Mouse (Mus musculus) C2C12 (cell line): ENCODE measurements around the gene Ireb2. TPM values are rescaled to one million over a fixed set of nuclear protein-coding genes. Genes with fewer than 3 reads are reported as not detected.
A peak's percentile ranks its signal among the peaks of the same experiment; 100 is the strongest.

Experiments
- H3K27me3 ChIP-seq: one replicate; pipeline ENCODE4 v1.6.1; 2011; ENCODE audit not compliant: control insufficient read depth, insufficient read depth, insufficient read length
- H3K36me3 ChIP-seq: one replicate; pipeline ENCODE4 v1.6.1; 2011; ENCODE audit not compliant: control insufficient read depth, insufficient read depth
- H3K4me3 ChIP-seq: one replicate; pipeline ENCODE4 v1.5.1; 2011; ENCODE audit warnings: mild to moderate bottlenecking, control low read depth; ENCODE audit not compliant: poor library complexity, insufficient read depth, severe bottlenecking
- H3K79me2 ChIP-seq: one replicate; pipeline ENCODE4 v1.6.1; 2011; ENCODE audit not compliant: control insufficient read depth, insufficient read depth
- H3K79me3 ChIP-seq: one replicate; pipeline ENCODE4 v1.6.1; 2011; ENCODE audit warnings: low read depth, control low read depth
- H3ac ChIP-seq: one replicate; pipeline ENCODE3; 2011; ENCODE audit warnings: low read depth; ENCODE audit not compliant: control insufficient read depth, insufficient read length
- CEBPB ChIP-seq: IDR thresholded peaks from one replicate; pipeline ENCODE4 v1.6.1; 2011; ENCODE audit warnings: low read depth, mild to moderate bottlenecking, control low read depth, moderate library complexity
- CTCF ChIP-seq: IDR thresholded peaks from one replicate; pipeline ENCODE4 v1.5.1; 2011; ENCODE audit not compliant: control insufficient read depth, insufficient read depth, insufficient read length
- FOSL1 ChIP-seq: IDR thresholded peaks from one replicate; pipeline ENCODE4 v1.8.0; 2011; ENCODE audit warnings: mild to moderate bottlenecking, low read length; ENCODE audit not compliant: poor library complexity, insufficient read depth, severe bottlenecking
- MAX ChIP-seq: IDR thresholded peaks from one replicate; pipeline ENCODE4 v1.6.1; 2011; ENCODE audit warnings: mild to moderate bottlenecking, control low read depth
- MYOD1 ChIP-seq: IDR thresholded peaks from one replicate; pipeline ENCODE4 v1.6.1; 2011; ENCODE audit warnings: low read depth; ENCODE audit not compliant: control insufficient read depth, insufficient read length
- MYOG ChIP-seq: IDR thresholded peaks from one replicate; pipeline ENCODE4 v1.6.1; 2011; ENCODE audit not compliant: control insufficient read depth, insufficient read length; ENCODE audit errors: extremely low read depth
- USF1 ChIP-seq: IDR thresholded peaks from one replicate; pipeline ENCODE4 v1.6.1; 2011; ENCODE audit warnings: low read depth, mild to moderate bottlenecking, control low read depth, moderate library complexity
- long read RNA-seq, 2 experiments: library from polyadenylated mRNA; unstranded; transcript quantifications; one replicate each; pipeline ENCODE4 v2.0.0; 2019 to 2020
- polyA plus RNA-seq: library from polyadenylated mRNA; unstranded; fragments of >200 nt; fragmentation: generic; extraction: Trizol; gene quantifications from one replicate; pipeline ENCODE4 v1.2.1, GENCODE M21; 2012; ENCODE audit warnings: missing spikeins

Ireb2 gene
- polyA plus RNA-seq: 7.8 TPM
- long read RNA-seq, experiment 1, full-length matches to known transcripts: 1 of 2 reads
- long read RNA-seq, experiment 1, partial matches to known transcripts: 1 of 2 reads
- long read RNA-seq, experiment 1, other reads (novel, unspliced or antisense): 0 of 2 reads
- long read RNA-seq, experiment 2, full-length matches to known transcripts: 40 of 55 reads
- long read RNA-seq, experiment 2, partial matches to known transcripts: 8 of 55 reads
- long read RNA-seq, experiment 2, other reads (novel, unspliced or antisense): 7 of 55 reads

- TF ChIP-seq CTCF (no peak), MAX (no peak), MYOD1 (no peak), FOSL1 (no peak), CEBPB (no peak), MYOG (no peak), USF1 (no peak)
- H3K79me3 ChIP-seq: peaks cover 45% of the 10 kb centered on the region
These were observed at the start of gene Ireb2 for GRCm38 (mm10) chr9:54863363-54864281. Gene Ireb2, plus strand, starts transcription at chr9:54863789.

GRCm38 (mm10) chr9:54816508-54817201, 46.9 kb upstream of the Ireb2 start:
- Histone ChIP-seq H3K4me3 (no peak overlapping the region), H3K27me3 (no peaks in the 10 kb centered on the region), H3ac (no peak overlapping the region), H3K36me3 (no peaks in the 10 kb centered on the region), H3K79me3 (no peaks in the 10 kb centered on the region), H3K79me2 (no peaks in the 10 kb centered on the region)
- TF ChIP-seq FOSL1 (no peak), CEBPB (no peak), CTCF (no peak), USF1 (no peak), MYOD1 (no peak), MAX (no peak), MYOG (no peak)

More at GRCm38 (mm10) chr9:54863363-54864281, at the start of gene Ireb2:
- Histone ChIP-seq H3K27me3 (no peaks in the 10 kb centered on the region), H3K79me2 (peaks cover 51% of the 10 kb centered on the region), H3K36me3 (peaks cover 38% of the 10 kb centered on the region), H3ac (peak within 1 kb of the TSS; percentile 63), H3K4me3 (peak within 1 kb of the TSS; percentile 90)

GRCm38 (mm10) chr9:54821442-54822100, 42.0 kb upstream of the Ireb2 start:
- peaks cover under 1% of the 10 kb centered on the region for H3K27me3 ChIP-seq
- no peaks in the 10 kb centered on the region for H3K36me3 ChIP-seq
- H3K79me2 ChIP-seq: no peaks in the 10 kb centered on the region
- H3K4me3 ChIP-seq: no peak overlapping the region
- H3ac ChIP-seq: no peak overlapping the region
- H3K79me3 ChIP-seq: no peaks in the 10 kb centered on the region
- TF ChIP-seq CTCF (peak; percentile 31), USF1 (no peak)

- TF ChIP-seq FOSL1 (no peak), MYOG (no peak), MAX (no peak), USF1 (no peak), CEBPB (no peak), MYOD1 (no peak), CTCF (no peak)
- H3K27me3 ChIP-seq: peaks cover 15% of the 10 kb centered on the region
- no peak overlapping the region for H3K4me3 ChIP-seq
- no peaks in the 10 kb centered on the region for H3K36me3 ChIP-seq
- H3K79me3 ChIP-seq: no peaks in the 10 kb centered on the region
- no peak overlapping the region for H3ac ChIP-seq
- H3K79me2 ChIP-seq: no peaks in the 10 kb centered on the region
These were observed 33.8 kb upstream of the Ireb2 start for GRCm38 (mm10) chr9:54829760-54830159.

- Histone ChIP-seq H3K36me3 (no peaks in the 10 kb centered on the region), H3K27me3 (peaks cover 15% of the 10 kb centered on the region), H3K4me3 (no peak overlapping the region), H3K79me2 (no peaks in the 10 kb centered on the region), H3K79me3 (no peaks in the 10 kb centered on the region), H3ac (no peak overlapping the region)
- TF ChIP-seq MYOG (no peak), USF1 (no peak), CTCF (peak; percentile 39)
These were observed 33.0 kb upstream of the Ireb2 start for GRCm38 (mm10) chr9:54830624-54831023.
